Mouse (Mus musculus) ES-Bruce4 (cell line): Measurements from ENCODE around the gene Nupr1l. TPM values are rescaled to one million over a fixed set of nuclear protein-coding genes. Genes with fewer than 3 reads are reported as not detected.
"Not testable (repeated sequence)": the region's sequence is repeated elsewhere in the genome, so short reads cannot be mapped to it uniquely, and the experiment has no call there.

ENCODE experiments used
- H3K27ac ChIP-seq: 2 replicates; pipeline ENCODE4 v1.5.1; 2012; ENCODE audit warnings: low read length, inconsistent platforms; ENCODE audit not compliant: insufficient read depth
- H3K27me3 ChIP-seq: 2 replicates; pipeline ENCODE4 v1.6.1; 2012; ENCODE audit warnings: mild to moderate bottlenecking, low read length, inconsistent platforms; ENCODE audit not compliant: control insufficient read depth, poor library complexity, insufficient read depth, severe bottlenecking
- H3K36me3 ChIP-seq: 2 replicates; pipeline ENCODE4 v1.6.1; 2012; ENCODE audit warnings: inconsistent platforms, mild to moderate bottlenecking, low read length, moderate library complexity; ENCODE audit not compliant: control insufficient read depth, poor library complexity, insufficient read depth, severe bottlenecking
- H3K4me1 ChIP-seq: one replicate; pipeline ENCODE4 v1.8.1; 2011; ENCODE audit warnings: low read length; ENCODE audit not compliant: control insufficient read depth, insufficient read depth
- H3K4me3 ChIP-seq: 2 replicates; pipeline ENCODE4 v1.5.1; 2011; ENCODE audit warnings: low read depth, mild to moderate bottlenecking, low read length
- H3K9ac ChIP-seq: 2 replicates; pipeline ENCODE4 v1.6.1; 2012; ENCODE audit warnings: low read depth, mild to moderate bottlenecking, inconsistent platforms; ENCODE audit not compliant: poor library complexity, severe bottlenecking
- H3K9me3 ChIP-seq: replicated peaks from 2 replicates; pipeline ENCODE4 v1.6.1; 2012; ENCODE audit warnings: mild to moderate bottlenecking, low read length, inconsistent platforms; ENCODE audit not compliant: control insufficient read depth, poor library complexity, insufficient read depth, severe bottlenecking
- CTCF ChIP-seq: IDR thresholded peaks from one replicate; pipeline ENCODE4 v1.8.1; 2011; ENCODE audit warnings: low read depth, low read length
- EP300 ChIP-seq: IDR thresholded peaks from 2 replicates; pipeline ENCODE4 v1.6.1; 2011; ENCODE audit warnings: low read depth, low read length; ENCODE audit not compliant: insufficient read depth
- POLR2A ChIP-seq: IDR thresholded peaks from one replicate; pipeline ENCODE4 v1.8.1; 2011; ENCODE audit warnings: low read length; ENCODE audit not compliant: insufficient read depth
- polyA plus RNA-seq: library from polyadenylated mRNA; stranded (reverse); fragments of >200 nt; gene quantifications from 2 replicates; pipeline ENCODE4 v1.2.4, GENCODE M21; 2011; ENCODE audit warnings: low read depth; ENCODE audit not compliant: missing spikeins, insufficient read depth, insufficient read length

Nupr1l gene
- polyA plus RNA-seq, 1 experiment = 4.3 TPM

GRCm38 (mm10) chr5:129940736-129941494, 32.6 kb downstream of the Nupr1l start:
- peaks cover 1% of the 10 kb centered on the region for H3K4me1 ChIP-seq
- peak; percentile 88 for TF ChIP-seq POLR2A
- TF ChIP-seq EP300 = no peak
- H3K9ac ChIP-seq = peak overlapping the region; percentile 24
- peak overlapping the region; percentile 75 for H3K27ac ChIP-seq
- no peaks in the 10 kb centered on the region for H3K27me3 ChIP-seq
- H3K4me3 ChIP-seq = peak overlapping the region; percentile 83
- H3K9me3 ChIP-seq = no peaks in the 10 kb centered on the region
- H3K36me3 ChIP-seq = peaks cover 10% of the 10 kb centered on the region

- H3K36me3 ChIP-seq = peaks cover 10% of the 10 kb centered on the region
- peak within 1 kb of the TSS; percentile 90 for H3K4me3 ChIP-seq
- TF ChIP-seq POLR2A = no peak
- TF ChIP-seq EP300 = 0 out of 2 replicates have a peak, but pooled peaks have one; percentile 25
- peak within 1 kb of the TSS; percentile 100 for H3K9ac ChIP-seq
- no peaks in the 10 kb centered on the region for H3K9me3 ChIP-seq
- H3K27me3 ChIP-seq = no peaks in the 10 kb centered on the region
- peaks cover 1% of the 10 kb centered on the region for H3K4me1 ChIP-seq
- H3K27ac ChIP-seq = peak within 1 kb of the TSS; percentile 75
Observed at GRCm38 (mm10) chr5:129941495-129942045, 33.2 kb downstream of the Nupr1l start, which contains the start of gene Vkorc1l1. Gene Vkorc1l1 (plus strand): TSS chr5:129941970.

- H3K9me3 ChIP-seq, H3K27me3 ChIP-seq, H3K4me1 ChIP-seq: not testable (repeated sequence)
- peak overlapping the region; percentile 3; the same call in 1 of the 2 replicates for H3K27ac ChIP-seq
- peaks cover 13% of the 10 kb centered on the region for H3K36me3 ChIP-seq
- H3K4me3 ChIP-seq = peak overlapping the region; percentile 90
- peak overlapping the region; percentile 100 for H3K9ac ChIP-seq
Observed at GRCm38 (mm10) chr5:129942073-129942939, 34.0 kb downstream of the Nupr1l start.

GRCm38 (mm10) chr5:129943402-129943801, 35.1 kb downstream of the Nupr1l start:
- Histone ChIP-seq H3K27ac (no peak overlapping the region), H3K9me3 (no peaks in the 10 kb centered on the region), H3K4me1 (peaks cover 1% of the 10 kb centered on the region), H3K4me3 (no peak overlapping the region), H3K36me3 (peaks cover 17% of the 10 kb centered on the region), H3K9ac (peak overlapping the region; percentile 100; the same call in 1 of the 2 replicates), H3K27me3 (no peaks in the 10 kb centered on the region)
- TF ChIP-seq CTCF = no peak
- TF ChIP-seq EP300 = no peak
- TF ChIP-seq POLR2A = no peak

GRCm38 (mm10) chr5:129947528-129948033, 39.2 kb downstream of the Nupr1l start:
- no peak for TF ChIP-seq POLR2A
- TF ChIP-seq CTCF = no peak
- no peak for TF ChIP-seq EP300
- Histone ChIP-seq H3K9ac (no peak overlapping the region), H3K4me3 (no peak overlapping the region), H3K27me3 (no peaks in the 10 kb centered on the region), H3K36me3 (peaks cover 17% of the 10 kb centered on the region), H3K4me1 (no peaks in the 10 kb centered on the region), H3K9me3 (no peaks in the 10 kb centered on the region), H3K27ac (no peak overlapping the region)
